Mouse (Mus musculus) monocyte, adult 5-6 weeks (primary cell): ENCODE measurements around the gene Mlh1. TPM values are rescaled to one million over a fixed set of nuclear protein-coding genes. Genes with fewer than 3 reads are reported as not detected.

ENCODE experiments used
- ATAC-seq: fragments of 153-309, 156-312 bp; replicated peaks from 2 replicates; pipeline ENCODE4 v1.8.0; 2017; ENCODE audit warnings: mild to moderate bottlenecking; ENCODE audit not compliant: low TSS enrichment, insufficient number of reproducible peaks, severe bottlenecking, poor library complexity, low FRiP score
- total RNA-seq: library from RNA; stranded (forward); fragments of 200-1000, 200-491, 200-594 nt; gene quantifications from 3 replicates; pipeline ENCODE4 v1.2.3, GENCODE M21; 2017

The Mlh1 gene
- total RNA-seq, 1 experiment from 2014 or later = 19.3 TPM

GRCm38 (mm10) chr9:111186861-111187260 is 84.7 kb downstream of the Mlh1 start:
- ATAC-seq = no peak

GRCm38 (mm10) chr9:111184929-111185328 is 86.7 kb downstream of the Mlh1 start:
- ATAC-seq = no peak

GRCm38 (mm10) chr9:111182176-111182575 is 89.4 kb downstream of the Mlh1 start:
- ATAC-seq = no peak

GRCm38 (mm10) chr9:111178971-111179370 is 92.6 kb downstream of the Mlh1 start:
- ATAC-seq = no peak

Other genes starting within 250 kb of the Mlh1 start
- 45.5 to 87.2 TPM (median 46.4 TPM) in 3 replicates for gene Ccrl2, start 214.3 kb downstream of the Mlh1 start, total RNA-seq
- 154 to 232 TPM (median 168 TPM) in 3 replicates for gene Lrrfip2, start 154.2 kb downstream of the Mlh1 start, total RNA-seq
- gene Epm2aip1, start 138 bp upstream of the Mlh1 start, total RNA-seq = 12.3 to 26.9 TPM (median 13.0 TPM) in 3 replicates
- gene Trank1, start 39.9 kb upstream of the Mlh1 start, total RNA-seq = 0.10 to 0.19 TPM in 2 of 3 replicates, not detected in the other
- gene Dclk3, start 167.3 kb upstream of the Mlh1 start, total RNA-seq = not detected in 3 replicates